Mouse (Mus musculus) small intestine, adult 2 months (tissue): ENCODE measurements around the gene Arhgap30. TPM values are rescaled to one million over a fixed set of nuclear protein-coding genes. Genes with fewer than 3 reads are reported as not detected.
A peak's percentile ranks its signal among the peaks of the same experiment; 100 is the strongest.

Experiments
- H3K27ac ChIP-seq: fragments of 200-500 bp; 2 replicates; pipeline ENCODE4 v1.5.1; 2012; ENCODE audit warnings: low read depth, low read length, control low read depth, inconsistent platforms; ENCODE audit not compliant: insufficient read depth
- H3K27me3 ChIP-seq: fragments of 200-500 bp; 2 replicates; pipeline ENCODE4 v1.6.1; 2012; ENCODE audit warnings: mild to moderate bottlenecking, moderate library complexity, low read length, inconsistent platforms; ENCODE audit not compliant: control insufficient read depth, insufficient read depth
- H3K36me3 ChIP-seq: fragments of 200-500 bp; 2 replicates; pipeline ENCODE4 v1.6.1; 2012; ENCODE audit warnings: mild to moderate bottlenecking, low read length, control low read depth, inconsistent platforms; ENCODE audit not compliant: control insufficient read depth, insufficient read depth
- H3K4me1 ChIP-seq: fragments of 200-500 bp; 2 replicates; pipeline ENCODE4 v1.6.1; 2012; ENCODE audit warnings: low read length, inconsistent platforms, mixed read lengths; ENCODE audit not compliant: control insufficient read depth, insufficient read depth, insufficient read length
- H3K4me3 ChIP-seq: fragments of 200-500 bp; 2 replicates; pipeline ENCODE4 v1.5.1; 2012; ENCODE audit warnings: low read depth, mild to moderate bottlenecking, control low read depth, inconsistent platforms, low read length, moderate library complexity
- CTCF ChIP-seq: fragments of 200-500 bp; IDR thresholded peaks from 2 replicates; pipeline ENCODE4 v1.5.1; 2012; ENCODE audit warnings: low read depth, mild to moderate bottlenecking, control low read depth, inconsistent platforms, low read length, moderate library complexity, mixed read lengths; ENCODE audit not compliant: insufficient replicate concordance, insufficient read length; ENCODE audit errors: extremely low read depth
- POLR2A ChIP-seq: fragments of 200-500 bp; IDR thresholded peaks from 2 replicates; pipeline ENCODE4 v1.6.1; 2012; ENCODE audit warnings: low read depth, mild to moderate bottlenecking, control low read depth, inconsistent platforms, low read length, moderate library complexity
- WGBS: fragments of 180-500 bp; shearing (Covaris S2); methylation state at CpG from one replicate; pipeline ENCODE4 v1.1.7; 2018; 5-methylcytosine and 5-hydroxymethylcytosine counted together
- polyA plus RNA-seq: library from polyadenylated mRNA; depleted of rRNA; stranded (reverse); fragments of >200 nt; gene quantifications from 2 replicates; pipeline ENCODE4 v1.2.3, GENCODE M21; 2012

Arhgap30 gene
- polyA plus RNA-seq, 1 experiment: 6.1 TPM

DNA sequence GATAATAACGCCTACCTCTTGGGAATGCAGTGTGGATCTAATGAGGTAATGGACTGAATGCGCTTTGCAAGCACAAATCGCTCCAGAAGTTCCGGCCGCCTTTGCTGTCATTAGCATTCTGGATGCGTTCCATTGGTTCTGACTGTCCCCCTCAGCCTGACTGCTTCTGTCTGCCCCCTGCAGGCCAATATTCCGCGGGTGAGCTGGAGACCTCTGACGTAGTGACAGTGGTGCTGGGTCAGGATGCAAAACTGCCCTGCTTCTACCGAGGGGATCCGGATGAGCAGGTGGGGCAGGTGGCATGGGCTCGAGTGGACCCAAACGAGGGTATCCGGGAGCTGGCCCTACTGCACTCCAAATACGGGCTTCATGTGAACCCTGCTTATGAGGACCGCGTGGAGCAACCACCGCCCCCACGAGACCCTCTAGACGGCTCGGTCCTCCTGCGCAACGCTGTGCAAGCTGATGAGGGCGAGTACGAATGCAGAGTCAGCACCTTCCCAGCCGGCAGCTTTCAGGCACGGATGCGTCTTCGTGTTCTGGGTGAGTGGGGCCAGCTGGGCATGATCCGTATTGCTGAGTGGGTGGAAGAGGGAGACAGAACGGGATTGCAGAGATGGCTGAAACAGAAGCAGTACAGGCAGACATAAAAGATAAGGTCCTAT lies 8.7 kb upstream of the Arhgap30 start:
- no peaks in the 10 kb centered on the region for H3K36me3 ChIP-seq
- 20% methylated on average over 31 of the region's 31 CpGs for WGBS
- 0 out of 2 replicates have a peak, but pooled peaks cover 4% of the 10 kb centered on the region for H3K27me3 ChIP-seq
- peaks cover 9% of the 10 kb centered on the region for H3K4me1 ChIP-seq
- H3K27ac ChIP-seq: no peak overlapping the region
- TF ChIP-seq POLR2A (no peak), CTCF (peak; percentile 62; the same call in 1 of the 2 replicates)
- H3K4me3 ChIP-seq: peak overlapping the region; percentile 27

- WGBS: 86% methylated on average over 11 of the region's 11 CpGs
- no peak for TF ChIP-seq POLR2A
- TF ChIP-seq CTCF: no peak
- peaks cover 9% of the 10 kb centered on the region for H3K4me1 ChIP-seq
- no peaks in the 10 kb centered on the region for H3K36me3 ChIP-seq
- 0 out of 2 replicates have a peak, but pooled peaks cover 4% of the 10 kb centered on the region for H3K27me3 ChIP-seq
- H3K4me3 ChIP-seq: no peak overlapping the region
- H3K27ac ChIP-seq: no peak overlapping the region
Observed at GRCm38 (mm10) chr1:171382096-171382620, 6.6 kb upstream of the Arhgap30 start.

DNA sequence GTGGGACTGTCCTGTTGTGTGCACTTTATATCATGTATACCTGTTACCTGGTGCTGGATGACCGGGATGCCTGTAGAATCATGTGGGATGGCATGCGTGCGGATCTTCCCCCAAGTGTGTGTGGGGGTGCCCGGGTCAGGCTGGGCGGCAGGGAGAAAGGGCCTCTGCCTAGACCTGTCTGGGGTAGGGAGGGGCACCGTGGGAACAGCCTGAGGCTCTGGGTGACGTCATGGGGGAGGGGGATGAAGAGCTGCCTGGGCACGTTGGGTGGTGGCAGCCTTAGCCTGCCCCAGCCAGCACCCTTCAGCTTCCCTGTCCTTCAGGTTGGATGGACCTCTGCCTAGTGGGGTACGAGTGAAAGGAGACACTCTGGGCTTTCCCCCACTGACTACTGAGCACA lies 4.4 kb upstream of the Arhgap30 start:
- TF ChIP-seq CTCF (no peak), POLR2A (no peak)
- Histone ChIP-seq H3K27ac (no peak overlapping the region), H3K27me3 (0 out of 2 replicates have a peak, but pooled peaks cover 4% of the 10 kb centered on the region), H3K4me3 (no peak overlapping the region), H3K4me1 (peaks cover 9% of the 10 kb centered on the region), H3K36me3 (no peaks in the 10 kb centered on the region)
- 68% methylated on average over 9 of the region's 9 CpGs for WGBS

DNA sequence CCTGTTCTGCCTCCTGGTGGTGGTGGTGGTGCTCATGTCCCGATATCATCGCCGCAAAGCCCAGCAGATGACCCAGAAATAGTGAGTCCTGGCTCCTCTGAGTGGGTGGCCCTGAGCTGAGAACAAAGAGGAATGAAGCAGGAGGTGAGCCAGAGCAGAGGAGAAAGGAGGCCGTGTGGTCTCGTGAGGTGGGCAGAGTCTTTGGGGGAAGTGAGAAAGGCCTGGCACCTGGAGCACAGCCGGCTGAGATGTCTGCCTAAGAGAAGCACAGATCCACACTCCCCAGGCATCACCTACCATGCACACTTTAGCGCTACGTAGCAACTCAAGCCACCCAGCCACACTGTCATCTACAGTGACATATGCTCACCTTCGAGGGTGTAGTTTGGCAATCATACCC lies 3.6 kb upstream of the Arhgap30 start:
- TF ChIP-seq CTCF (no peak), POLR2A (no peak)
- Histone ChIP-seq H3K4me1 (peaks cover 6% of the 10 kb centered on the region), H3K27ac (no peak overlapping the region), H3K27me3 (0 out of 2 replicates have a peak, but pooled peaks cover 4% of the 10 kb centered on the region), H3K4me3 (no peak overlapping the region), H3K36me3 (no peaks in the 10 kb centered on the region)
- 74% methylated on average over 9 of the region's 9 CpGs for WGBS

- WGBS: 77% methylated on average over 6 of the region's 6 CpGs
Observed at GRCm38 (mm10) chr1:171387099-171387498, 1.7 kb upstream of the Arhgap30 start.

DNA sequence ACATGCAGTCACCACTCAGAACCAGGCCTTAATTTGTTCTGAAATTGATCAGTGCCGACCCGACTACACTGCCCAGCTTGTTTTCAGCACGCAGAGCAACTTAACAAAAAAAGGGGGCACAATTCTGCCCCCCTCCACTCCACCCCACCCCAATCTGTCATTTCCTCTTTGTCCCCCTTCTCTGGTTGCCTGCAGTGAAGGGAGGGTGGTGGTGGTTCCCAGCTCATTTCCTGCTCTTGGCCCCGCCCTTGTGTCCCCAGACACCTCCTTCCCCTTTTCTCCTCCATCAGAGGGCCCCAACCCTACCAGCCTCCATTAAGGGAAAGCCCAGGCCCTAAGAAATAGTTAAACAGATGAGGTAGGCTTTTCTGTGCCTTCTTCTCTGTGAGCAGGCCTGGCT lies 1.3 kb downstream of the Arhgap30 start:
- H3K36me3 ChIP-seq: no peaks in the 10 kb centered on the region
- no peaks in the 10 kb centered on the region for H3K27me3 ChIP-seq
- TF ChIP-seq CTCF (no peak), POLR2A (no peak)
- 0 out of 2 replicates have a peak, but pooled peaks cover 2% of the 10 kb centered on the region for H3K4me1 ChIP-seq
- peak overlapping the region; percentile 87 for H3K27ac ChIP-seq
- peak overlapping the region; percentile 73 for H3K4me3 ChIP-seq
- 70% methylated on average over 4 of the region's 4 CpGs for WGBS

More at GRCm38 (mm10) chr1:171387099-171387498, 1.7 kb upstream of the Arhgap30 start:
- Histone ChIP-seq H3K36me3 (no peaks in the 10 kb centered on the region), H3K4me3 (no peak overlapping the region), H3K4me1 (peaks cover 5% of the 10 kb centered on the region; the same call in 1 of the 2 replicates), H3K27ac (no peak overlapping the region), H3K27me3 (no peaks in the 10 kb centered on the region)
- TF ChIP-seq POLR2A: no peak
- peak; percentile 23; the same call in 1 of the 2 replicates for TF ChIP-seq CTCF

DNA sequence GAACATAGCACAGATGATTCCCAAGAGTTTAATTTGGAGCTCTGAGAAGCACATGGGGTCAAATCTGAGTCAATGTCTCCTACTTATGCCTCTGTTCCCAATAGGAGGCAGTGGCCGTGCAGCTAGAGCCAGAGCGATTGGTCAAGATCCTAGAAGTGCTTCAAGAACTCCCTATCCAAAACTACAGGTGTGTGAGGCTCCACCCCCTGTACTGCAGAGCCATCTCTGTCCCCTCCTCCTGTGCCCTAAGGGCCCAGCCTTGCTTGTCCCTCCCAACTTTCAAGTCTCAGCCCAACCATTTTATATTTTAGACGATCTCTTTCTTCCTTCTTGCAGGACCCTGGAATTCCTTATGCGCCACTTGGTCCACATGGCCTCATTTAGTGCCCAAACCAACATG lies 13.1 kb downstream of the Arhgap30 start:
- Histone ChIP-seq H3K27ac (no peak overlapping the region), H3K27me3 (no peaks in the 10 kb centered on the region), H3K4me3 (no peak overlapping the region), H3K4me1 (no peaks in the 10 kb centered on the region), H3K36me3 (no peaks in the 10 kb centered on the region; the same call in 1 of the 2 replicates)
- TF ChIP-seq POLR2A (no peak), CTCF (no peak)
- 80% methylated on average over 4 of the region's 4 CpGs for WGBS
